Mouse (Mus musculus): ENCODE results near the gene Rab34. TPM values are rescaled to one million over a fixed set of nuclear protein-coding genes. Genes with fewer than 3 reads are reported as not detected.
"Not testable (repeated sequence)": the region's sequence is repeated elsewhere in the genome, so short reads cannot be mapped to it uniquely, and the experiment has no call there.

The Rab34 gene
- total RNA-seq, 2 experiments from 2014 or later: not detected

DNA sequence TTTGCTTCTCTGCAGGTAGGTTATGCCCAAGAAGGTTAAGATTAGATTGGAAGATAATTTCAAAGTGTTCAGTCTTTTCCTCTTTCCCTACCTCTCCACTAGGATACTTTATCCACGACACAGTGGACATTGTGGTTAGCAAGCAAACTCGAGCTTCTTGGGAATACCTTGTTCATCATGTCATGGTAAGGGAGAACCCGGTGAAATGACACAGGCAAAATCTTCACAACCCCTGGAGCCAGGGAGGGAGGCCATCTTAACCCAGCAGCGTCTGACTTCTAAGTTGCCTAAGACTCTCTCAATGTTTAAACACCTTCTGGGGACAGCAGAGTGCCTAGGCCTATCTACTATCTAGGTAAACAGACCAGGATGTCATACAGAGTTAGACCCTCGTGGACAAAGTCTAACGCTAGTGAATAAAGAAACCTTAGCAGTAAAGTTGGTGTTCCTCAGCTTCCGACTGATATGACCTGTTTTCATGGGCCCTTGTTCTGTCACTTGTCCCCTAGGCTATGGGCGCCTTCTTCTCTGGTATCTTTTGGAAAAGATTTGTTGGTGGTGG is 8.7 kb upstream of the Rab34 start:
- ATAC-seq (ENCODE audit: poor library complexity, severe bottlenecking): no peak

DNA sequence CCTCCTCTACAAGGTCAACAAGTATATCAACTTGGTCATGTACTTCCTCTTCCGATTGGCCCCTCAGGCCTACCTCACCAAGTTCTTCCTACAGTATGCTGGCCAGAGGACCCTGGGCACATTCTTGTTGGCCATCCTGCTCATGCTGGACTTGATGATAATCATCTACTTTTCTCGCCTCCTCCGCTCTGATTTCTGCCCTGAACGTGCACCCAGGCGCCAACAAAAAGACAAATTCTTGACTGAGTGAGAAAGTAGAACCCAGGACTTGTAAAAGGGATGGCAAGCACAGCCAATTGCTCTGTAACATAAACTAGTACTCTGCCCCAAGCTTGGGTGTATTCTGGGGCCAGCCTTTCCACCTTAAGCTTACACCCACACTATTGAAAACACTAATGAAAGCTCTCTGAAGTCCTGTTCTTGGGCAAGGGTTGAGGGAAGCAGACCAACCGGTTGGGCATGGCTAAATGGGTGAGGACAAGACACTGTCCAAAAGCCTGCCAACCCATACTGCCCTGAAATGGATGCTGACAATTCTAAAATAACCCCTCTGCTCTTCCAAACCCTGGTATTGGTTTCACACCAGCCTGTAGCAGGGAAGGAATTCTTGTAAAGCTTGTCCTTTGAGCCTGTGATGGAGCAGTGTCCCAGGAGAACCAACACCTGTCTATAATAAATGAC is 8.0 kb upstream of the Rab34 start:
- ATAC-seq (ENCODE audit: poor library complexity, severe bottlenecking): no peak

DNA sequence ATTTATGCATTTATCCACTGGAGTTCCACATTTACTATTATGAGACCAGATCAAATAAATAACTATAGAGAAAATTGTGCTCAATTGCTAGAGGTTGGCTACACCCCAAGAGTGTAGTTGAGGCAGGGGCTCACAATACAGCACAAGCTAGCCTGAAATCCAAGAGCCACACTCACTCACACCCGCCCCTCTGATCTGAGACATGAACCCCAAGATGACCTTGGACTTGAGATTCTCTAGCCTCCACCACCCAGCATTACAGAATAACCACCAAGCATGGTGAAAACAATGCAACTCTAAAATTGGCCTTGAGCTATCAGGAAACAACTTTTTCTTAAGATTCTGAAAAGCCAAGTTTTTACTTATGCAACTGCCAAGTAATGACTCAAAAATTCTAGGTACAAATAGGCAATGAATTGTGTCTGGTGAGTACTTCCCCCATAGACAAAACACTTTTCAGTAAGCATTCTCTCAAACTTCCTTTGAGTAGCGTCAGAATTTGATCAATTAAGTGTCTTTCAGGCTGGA is 6.3 kb upstream of the Rab34 start:
- ATAC-seq (ENCODE audit: poor library complexity, severe bottlenecking): no peak

DNA sequence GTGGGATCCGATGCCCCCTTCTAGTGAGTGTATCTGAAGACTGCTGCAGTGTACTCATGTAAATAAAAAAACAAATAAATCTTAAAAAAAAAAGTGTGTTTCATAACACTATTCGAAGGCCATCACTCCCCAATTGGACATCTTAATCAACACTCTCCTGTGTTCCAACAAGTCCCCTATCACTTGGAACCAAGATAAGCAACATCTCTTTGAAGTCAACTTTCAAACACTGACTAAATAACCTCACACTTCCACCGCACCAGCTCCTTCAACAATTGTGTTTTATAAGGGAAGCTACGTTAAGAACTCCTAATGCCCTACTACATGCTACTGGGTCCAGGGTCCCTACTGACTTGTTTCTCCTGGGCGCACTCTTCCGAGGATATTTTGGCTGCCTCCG is 5.8 kb upstream of the Rab34 start:
- ATAC-seq (ENCODE audit: poor library complexity, severe bottlenecking): no peak

DNA sequence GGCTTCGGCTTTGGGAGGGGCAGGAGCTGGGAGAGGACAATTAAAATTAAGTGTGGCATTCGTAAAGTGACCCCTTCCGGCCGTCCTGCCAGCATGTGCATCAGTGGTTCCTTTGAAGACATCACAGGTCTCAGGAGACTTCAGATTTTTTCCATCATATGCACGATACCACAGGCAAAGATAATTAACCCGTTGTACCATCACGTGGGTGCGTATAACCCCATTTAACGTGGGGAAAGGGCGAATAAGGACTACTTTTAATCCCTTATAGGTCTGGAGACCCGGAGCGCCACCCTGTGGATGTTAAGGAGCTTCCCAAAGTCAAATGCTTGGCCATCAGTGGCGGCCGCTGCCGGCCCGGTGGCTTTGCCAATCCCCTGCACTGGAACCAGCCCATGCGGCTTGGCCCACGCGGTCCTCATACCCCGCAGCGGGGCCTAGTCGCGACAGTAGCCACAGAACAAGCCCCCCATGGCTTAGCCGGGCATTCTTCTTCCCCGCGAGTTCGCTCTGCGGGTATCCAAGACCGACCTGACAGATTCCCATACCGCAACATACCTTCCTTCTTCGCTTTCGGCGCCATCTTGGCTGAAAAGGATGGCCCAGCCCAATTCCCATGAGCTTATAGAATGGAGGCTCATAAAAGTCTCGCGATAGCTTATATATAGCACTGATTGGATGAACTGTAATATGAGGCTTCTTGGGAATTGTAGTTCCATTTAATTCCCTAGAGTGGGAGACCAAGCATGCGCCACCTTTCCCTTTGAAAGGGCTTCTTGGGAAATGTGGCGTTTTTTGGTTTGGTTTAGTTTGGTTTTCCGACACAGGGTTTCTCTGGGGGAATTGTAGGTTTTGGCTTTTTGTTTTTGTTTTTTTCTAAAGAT is 5.0 kb upstream of the Rab34 start, which contains the start of gene Rpl23a:
Gene Rpl23a (minus strand): TSS at position 624 of the 884 bp plus-strand sequence.
- ATAC-seq (ENCODE audit: poor library complexity, severe bottlenecking): peak; percentile 92

DNA sequence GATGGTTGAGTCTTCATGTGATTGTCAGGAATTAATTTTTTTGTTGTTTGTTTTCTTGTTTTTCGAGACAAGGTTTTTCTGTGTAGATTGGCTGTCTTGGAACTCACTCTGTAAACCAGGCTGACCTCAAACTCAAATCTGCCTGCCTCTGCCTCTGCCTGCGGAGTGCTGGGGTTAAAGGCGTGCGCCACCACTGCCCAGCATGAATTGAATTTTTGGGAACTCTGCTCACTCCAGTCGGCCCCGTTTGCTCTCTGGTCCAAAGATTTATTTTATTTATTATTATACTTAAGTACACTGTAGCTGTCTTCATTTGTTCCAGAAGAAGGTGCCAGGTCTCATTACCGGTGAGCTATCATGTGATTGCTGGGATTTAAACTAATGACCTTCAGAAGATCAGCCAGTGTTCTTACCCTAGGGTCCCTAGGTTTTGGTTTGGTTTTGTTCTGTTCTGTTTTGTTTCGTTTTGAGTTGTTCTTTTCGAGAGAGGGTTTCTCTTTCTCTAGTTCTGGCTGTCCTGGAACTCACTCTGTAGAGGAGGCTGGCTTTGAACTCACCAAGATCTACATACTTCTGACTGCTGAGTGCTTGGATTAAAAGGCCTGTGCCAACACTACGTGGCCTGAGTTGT is 4.2 kb upstream of the Rab34 start:
- no peak for ATAC-seq (ENCODE audit: poor library complexity, severe bottlenecking)

DNA sequence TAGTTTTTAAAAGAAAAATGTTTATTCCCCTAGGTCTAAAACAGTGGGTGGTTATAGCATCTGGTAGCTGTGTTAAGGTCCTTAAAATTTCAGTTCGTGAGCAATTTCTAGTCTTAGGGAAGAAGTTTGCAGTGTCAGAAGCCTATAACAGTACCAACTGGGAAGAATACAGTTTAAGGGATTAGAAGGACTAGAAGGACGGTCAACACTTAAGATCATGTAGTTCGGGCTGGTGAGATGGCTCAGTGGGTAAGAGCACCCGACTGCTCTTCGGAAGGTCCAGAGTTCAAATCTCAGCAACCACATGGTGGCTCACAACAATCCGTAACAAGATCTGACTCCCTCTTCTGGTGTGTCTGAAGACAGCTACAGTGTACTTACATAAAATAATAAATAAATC is 3.5 kb upstream of the Rab34 start:
- not testable (repeated sequence) for ATAC-seq (ENCODE audit: poor library complexity, severe bottlenecking)

DNA sequence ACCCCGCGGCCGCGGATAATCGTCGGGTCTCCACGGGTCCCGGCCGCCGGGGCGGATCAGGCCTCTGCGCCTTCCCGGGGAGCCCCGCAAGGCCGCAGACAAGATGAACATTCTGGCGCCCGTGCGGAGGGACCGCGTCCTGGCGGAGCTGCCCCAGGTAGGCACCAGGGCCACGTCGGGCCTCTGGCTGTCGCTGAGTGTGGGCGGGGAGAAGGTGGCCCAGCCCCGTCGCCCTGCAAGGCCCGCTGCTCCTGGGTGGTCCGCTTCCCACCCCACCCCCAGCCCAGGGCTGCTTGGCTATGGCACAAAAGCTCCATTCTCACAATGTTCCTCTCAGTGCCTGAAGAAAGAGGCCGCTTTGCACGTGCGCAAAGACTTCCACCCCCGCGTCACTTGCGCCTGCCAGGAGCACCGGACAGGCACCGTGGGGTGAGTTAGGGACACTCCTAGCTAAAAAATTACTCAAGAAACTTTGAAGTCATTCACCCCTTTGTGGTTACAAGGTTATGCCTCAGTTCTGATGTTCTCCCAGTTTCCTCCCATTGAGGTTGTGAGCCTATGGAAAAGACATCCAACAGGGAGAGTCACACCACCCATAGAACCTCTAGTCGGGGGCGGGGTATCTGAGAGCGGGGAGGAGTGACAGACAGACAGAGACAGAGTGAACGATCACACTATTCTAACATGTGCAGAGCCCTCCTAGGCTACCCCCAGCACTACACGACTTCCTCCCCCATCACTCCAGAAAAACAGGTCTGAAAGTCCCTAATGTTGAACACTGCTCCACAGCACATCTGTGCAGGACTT is 1.2 kb downstream of the Rab34 start:
- ATAC-seq (ENCODE audit: poor library complexity, severe bottlenecking): peak; percentile 40; the same call in 1 of the 2 replicates

DNA sequence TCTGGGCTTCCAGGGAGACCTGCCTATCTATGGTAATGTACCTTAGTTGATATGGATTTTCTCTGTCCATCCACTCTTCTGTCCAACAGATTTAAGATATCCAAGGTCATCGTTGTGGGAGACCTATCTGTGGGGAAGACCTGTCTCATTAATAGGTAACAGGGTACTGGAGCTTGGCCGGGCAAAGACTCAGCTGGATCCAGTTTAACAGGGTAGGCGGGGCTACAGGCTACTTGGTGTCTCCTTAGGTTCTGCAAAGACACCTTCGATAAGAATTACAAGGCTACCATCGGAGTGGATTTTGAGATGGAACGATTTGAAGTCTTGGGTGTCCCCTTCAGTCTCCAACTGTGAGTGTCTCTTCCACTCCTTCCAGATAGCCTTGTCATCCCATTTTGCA is 1.8 kb downstream of the Rab34 start:
- no peak for ATAC-seq (ENCODE audit: poor library complexity, severe bottlenecking)

DNA sequence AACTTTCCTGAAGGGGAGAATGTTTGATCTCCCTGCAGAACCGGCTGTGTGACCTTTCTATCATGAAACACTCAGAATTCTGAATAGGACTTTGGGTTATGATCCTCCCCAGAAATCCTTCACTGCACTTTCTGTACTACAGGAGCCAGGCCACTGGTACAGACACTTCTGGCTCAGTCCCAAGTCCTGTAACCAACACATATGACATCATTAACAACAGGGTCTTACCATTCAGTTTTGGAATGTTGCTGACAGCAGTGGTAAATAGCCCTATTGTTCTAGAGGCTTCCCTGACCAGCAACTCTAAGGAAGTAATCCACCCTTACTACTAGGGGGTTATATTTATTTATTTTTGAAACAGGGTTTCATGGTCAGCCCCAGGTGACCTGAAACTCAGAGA is 4.9 kb downstream of the Rab34 start, which contains the start of gene Proca1:
Gene Proca1 (plus strand): TSS at position 280 of the 400 bp plus-strand sequence.
- ATAC-seq (ENCODE audit: poor library complexity, severe bottlenecking): no peak

DNA sequence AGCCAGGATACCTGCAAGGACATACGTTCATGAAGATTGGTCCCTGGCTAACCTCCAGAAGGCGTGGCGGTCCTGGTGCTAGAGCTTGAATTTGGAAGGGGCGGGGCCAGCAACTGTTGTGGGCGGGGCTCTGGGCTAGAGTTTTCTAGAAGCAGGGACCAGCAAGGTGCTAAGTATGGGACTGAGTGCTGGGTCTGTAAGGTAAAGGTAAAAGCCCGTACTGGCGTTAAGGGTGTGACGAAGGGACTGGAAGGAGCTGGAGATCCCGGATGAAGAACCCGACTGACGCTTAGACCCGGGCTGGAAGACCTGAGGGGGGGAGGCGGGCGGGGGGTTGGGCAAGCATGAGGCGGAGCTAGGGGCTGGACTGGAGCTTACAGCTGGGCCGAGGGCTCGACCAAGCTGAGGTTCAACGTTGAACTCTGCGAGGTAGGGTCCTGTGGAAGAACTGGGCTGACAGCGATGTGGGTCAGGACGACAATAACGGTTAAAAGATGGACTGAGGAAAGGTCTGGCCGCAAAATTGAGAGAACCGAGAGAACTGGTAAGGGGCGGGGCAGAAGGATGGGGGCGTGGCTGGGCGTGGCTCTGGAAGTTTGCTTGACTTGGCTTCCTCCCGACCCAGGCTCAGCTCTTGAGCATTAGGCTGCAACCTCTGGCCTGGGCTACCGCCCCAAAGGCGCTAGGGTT is 6.3 kb downstream of the Rab34 start:
- peak; percentile 97 for ATAC-seq (ENCODE audit: poor library complexity, severe bottlenecking)

DNA sequence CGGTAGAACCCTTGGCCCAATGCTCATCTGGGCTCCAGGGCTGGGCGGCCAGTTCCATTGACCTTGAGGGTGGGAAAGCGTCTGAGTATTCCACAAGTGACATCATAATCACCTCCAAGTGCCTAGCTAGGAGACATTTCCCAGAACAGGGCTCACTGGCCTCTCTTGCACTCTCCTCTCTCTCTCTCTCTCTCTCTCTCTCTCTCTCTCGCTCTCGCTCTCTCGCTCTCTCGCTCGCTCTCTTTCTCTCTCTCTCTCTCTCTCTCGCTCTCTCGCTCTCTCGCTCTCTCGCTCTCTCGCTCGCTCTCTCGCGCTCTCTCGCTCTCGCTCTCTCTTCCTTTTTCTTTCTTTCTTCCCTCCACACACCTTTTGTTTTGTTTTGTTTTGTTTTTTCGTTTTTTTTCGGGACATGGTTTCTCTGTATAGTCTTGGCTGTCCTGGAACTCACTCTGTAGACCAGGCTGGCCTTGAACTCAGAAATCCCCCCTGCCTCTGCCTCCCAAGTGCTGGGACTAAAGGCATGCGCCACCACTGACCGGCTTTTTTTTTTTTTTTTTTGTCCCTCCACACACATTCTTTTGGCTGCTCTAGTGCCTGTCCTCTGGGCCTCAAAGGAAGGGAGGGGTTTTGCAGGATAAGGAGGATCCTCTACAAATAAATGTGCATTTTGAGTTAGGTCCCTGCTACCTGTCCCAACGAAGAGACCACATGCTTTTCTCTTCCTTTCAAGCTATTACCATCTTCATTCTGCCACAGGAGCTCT is 7.1 kb downstream of the Rab34 start:
- no peak for ATAC-seq (ENCODE audit: poor library complexity, severe bottlenecking)

DNA sequence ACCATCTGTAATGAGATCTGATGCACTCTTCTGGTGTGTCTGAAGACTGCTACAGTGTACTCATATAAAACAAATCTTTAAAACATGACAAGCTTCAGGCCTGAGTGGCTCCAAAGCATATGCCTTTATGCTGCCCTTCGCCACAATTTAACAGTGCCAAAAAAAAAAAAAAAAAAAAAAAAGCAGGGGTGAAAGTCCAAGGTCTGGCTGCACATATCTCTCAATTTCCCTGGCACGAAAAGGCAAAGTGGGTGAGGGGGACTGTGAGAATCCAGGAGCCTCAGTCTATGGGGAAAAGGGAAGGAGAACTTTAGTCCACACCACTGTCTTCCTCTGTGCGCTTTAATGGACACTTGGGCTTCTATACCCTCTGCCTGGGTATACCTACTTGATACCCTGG is 14.1 kb downstream of the Rab34 start:
- ATAC-seq (ENCODE audit: poor library complexity, severe bottlenecking): no peak

DNA sequence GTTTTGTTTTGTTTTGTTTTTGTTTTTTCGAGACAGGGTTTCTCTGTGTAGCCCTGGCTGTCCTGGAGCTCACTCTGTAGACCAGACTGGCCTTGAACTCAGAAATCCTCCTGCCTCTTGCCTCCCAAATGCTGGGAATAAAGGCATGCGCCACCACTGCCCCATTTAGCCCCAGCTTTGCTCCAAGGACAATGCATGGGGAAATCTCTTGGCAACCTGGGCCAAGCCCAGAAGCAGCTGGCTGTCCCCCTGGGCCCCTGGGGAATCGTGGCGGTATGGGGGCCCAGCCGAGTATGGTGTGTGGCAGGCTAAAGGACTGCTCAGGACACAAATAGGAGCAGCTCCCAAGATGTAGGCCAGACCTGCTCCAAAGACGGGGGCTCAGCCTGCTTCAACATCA is 16.1 kb downstream of the Rab34 start:
- no peak for ATAC-seq (ENCODE audit: poor library complexity, severe bottlenecking)

DNA sequence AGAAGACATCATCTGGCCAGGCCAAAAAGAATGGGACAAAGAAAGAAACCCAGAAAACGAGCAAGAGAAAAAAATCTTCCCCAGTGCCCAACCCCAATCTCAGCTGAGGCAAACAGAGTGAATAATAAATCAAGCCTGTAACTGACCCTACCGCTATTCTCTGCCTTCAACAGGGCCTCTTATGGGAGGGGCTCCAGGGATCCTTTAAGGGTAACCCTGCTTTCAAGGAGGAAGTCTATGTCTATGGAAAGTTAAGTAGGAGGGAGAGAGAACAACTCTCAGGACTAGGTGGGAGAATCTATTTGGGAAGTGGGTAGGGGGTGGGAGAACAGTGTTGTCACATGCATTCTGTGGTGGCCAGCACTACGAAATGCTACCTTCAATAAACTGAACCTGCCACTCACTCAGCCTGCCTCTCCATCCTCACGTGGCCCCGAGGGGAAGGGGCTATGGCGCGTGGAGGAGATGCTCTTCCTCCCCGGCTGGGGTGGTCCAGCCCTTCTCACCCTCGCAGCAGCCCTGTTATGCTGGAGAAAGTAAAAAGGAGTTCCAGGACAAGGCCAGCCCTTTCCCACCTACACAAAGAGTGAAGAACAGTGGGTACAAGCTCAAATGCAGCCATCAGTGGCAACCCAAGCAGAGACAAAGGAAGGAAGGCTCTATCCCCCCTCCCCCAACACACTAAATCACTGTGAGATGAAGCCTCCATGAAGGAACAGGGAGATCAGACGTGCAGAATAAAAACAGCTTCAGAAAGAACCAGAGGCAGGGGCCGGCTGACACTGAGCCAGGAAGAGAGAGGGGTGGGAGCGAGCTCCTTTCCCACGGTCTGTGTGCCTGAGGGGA is 17.4 kb downstream of the Rab34 start:
- ATAC-seq (ENCODE audit: poor library complexity, severe bottlenecking): no peak

DNA sequence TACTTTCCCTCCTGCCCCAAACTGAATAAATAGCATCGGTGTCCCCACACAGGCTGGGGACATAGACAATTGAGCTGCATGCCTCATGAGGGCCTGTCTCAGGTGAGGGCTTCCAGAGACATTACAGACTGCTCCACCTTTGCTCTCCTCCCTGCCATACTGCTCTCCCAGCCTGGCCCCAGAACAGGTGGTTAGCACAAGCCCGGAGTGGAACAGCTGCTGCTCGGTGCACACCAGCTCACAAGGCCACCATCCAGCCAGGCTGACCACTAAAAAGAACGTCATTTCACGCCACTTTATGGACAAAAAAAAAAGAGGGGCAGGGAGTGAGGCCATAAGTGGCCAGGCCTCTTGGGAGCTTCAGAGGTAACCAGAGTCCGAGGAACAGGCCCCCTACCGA is 19.0 kb downstream of the Rab34 start:
- no peak for ATAC-seq (ENCODE audit: poor library complexity, severe bottlenecking)

DNA sequence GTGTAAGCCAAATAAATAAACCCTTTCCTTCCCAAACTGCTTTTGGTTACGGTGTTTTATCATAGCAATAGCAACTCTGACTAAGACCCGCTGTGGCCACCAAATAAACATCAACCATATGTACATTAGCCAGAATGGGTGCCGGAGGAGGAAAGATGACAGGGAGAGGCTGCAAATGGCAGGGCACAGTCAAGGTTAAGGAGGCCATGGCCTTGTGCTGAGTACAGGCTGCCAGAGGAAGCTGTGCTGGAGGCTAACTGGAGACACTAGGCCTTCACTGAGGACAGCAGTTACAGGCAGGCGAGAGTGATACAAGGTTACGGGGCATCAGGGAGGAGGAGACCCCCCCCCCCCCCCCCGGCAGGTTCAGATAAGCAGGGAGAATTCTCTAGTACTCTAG is 21.7 kb downstream of the Rab34 start:
- ATAC-seq (ENCODE audit: poor library complexity, severe bottlenecking): no peak

DNA sequence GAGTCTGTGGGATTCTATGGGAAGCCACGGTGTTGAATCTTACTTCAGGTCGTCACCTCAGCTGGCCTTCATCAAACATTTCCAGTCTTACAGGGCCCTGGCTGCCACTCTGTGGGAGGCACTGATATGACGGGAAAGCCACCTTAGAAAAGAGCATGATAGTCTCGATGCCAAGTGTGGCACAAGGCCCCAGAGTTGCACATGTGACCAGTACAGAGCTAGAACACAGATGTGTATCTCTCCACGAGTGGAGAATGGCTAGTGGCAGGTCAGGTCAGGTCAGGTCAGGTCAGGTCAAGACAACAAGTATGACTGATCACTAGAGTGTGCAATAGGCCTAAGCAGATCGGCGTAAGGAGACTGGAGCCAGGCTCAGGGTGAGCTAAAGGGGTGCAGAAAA is 22.4 kb downstream of the Rab34 start:
- ATAC-seq (ENCODE audit: poor library complexity, severe bottlenecking): no peak
